Mouse (Mus musculus) small intestine, adult 10 weeks (tissue): ENCODE measurements around the gene Slc18a2. TPM values are rescaled to one million over a fixed set of nuclear protein-coding genes. Genes with fewer than 3 reads are reported as not detected.

Experiments
- polyA plus RNA-seq: library from polyadenylated mRNA; stranded (reverse); fragments of 350-450 nt; fragmentation: Illumina TruSeq; extraction: RNeasy Lipid Tissue Mini Kit (QIAGEN cat#74804); gene quantifications from one replicate; pipeline ENCODE4 v1.2.3, GENCODE M21; 2014; ENCODE audit warnings: low replicate concordance

Slc18a2 gene
- 2.7 TPM for polyA plus RNA-seq

GRCm38 (mm10) chr19:59260718-59261442, at the start of gene Slc18a2:
Slc18a2 (plus strand) TSS chr19:59260896.

DNA sequence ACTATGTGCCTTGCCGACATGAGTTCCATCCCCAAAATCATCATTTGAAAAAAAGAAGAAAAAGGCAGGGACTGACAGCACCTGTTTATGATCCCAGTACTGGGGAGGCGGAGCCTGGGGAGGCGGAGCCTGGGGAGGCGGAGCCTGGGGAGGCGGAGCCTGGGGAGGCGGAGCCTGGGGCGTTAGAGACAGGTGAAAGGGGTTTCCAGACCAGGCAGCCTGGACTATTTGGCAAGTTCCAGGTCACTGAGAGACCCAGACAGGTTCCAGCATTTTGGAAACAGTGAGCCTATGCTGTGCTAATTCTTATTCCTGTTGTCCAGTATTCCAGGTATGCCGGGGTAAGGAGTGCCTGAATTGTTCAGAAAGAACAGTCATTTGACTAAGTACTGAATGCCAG, 41.7 kb upstream of the Slc18a2 start, which contains the start of gene Kcnk18:
TSS of gene Kcnk18 (plus strand) at position 224 of the 400 bp plus-strand sequence.

GRCm38 (mm10) chr19:59321990-59322389, 61.3 kb downstream of the Slc18a2 start, which contains the start of gene Rps12-ps3:
Rps12-ps3 (plus strand) TSS chr19:59322290.

Other genes starting within 250 kb of the Slc18a2 start
- 34.3 TPM for gene Shtn1, start 184.8 kb upstream of the Slc18a2 start, polyA plus RNA-seq
- not detected for gene Vax1, start 90.8 kb upstream of the Slc18a2 start, polyA plus RNA-seq
- not detected for gene Kcnk18, start 41.7 kb upstream of the Slc18a2 start, polyA plus RNA-seq
- not detected for gene Rps12-ps3, start 61.4 kb downstream of the Slc18a2 start, polyA plus RNA-seq
- 85.4 TPM for gene Pdzd8, start 84.9 kb downstream of the Slc18a2 start, polyA plus RNA-seq
- gene Emx2, start 197.5 kb downstream of the Slc18a2 start, polyA plus RNA-seq, result not detected